Mouse (Mus musculus) CH12.LX (cell line): Measurements from ENCODE around the gene Arl8a. TPM values are rescaled to one million over a fixed set of nuclear protein-coding genes. Genes with fewer than 3 reads are reported as not detected.

Experiments used
- DNase-seq: peaks from one replicate; pipeline ENCODE4 v3.0.0-alpha.2; 2013; ENCODE audit errors: extremely low read depth
- H3K27ac ChIP-seq: 2 replicates; pipeline ENCODE4 v1.5.1; 2012; ENCODE audit warnings: low read depth, mild to moderate bottlenecking, control low read depth, moderate library complexity; ENCODE audit not compliant: insufficient read depth
- H3K27me3 ChIP-seq: replicated peaks from 2 replicates; pipeline ENCODE3; 2012; ENCODE audit warnings: inconsistent platforms
- H3K36me3 ChIP-seq, 2 experiments: replicated peaks in 1 of 2; 2 replicates each; pipeline versions ENCODE3 to v1.6.1; 2012; ENCODE audit warnings: inconsistent platforms in 1 of 2, low read length in 1 of 2, mild to moderate bottlenecking in 1 of 2, mixed read lengths in 1 of 2, moderate library complexity in 1 of 2; ENCODE audit not compliant: control insufficient read depth in 1 of 2, insufficient read depth in 1 of 2
- H3K4me1 ChIP-seq, 2 experiments: 2 replicates each; pipeline ENCODE4 v1.6.1; 2012; ENCODE audit warnings: inconsistent platforms in 1 of 2, moderate library complexity in 1 of 2; ENCODE audit not compliant: insufficient read depth in 2 of 2, control insufficient read depth in 1 of 2
- H3K4me2 ChIP-seq: 2 replicates; pipeline ENCODE4 v1.6.1; 2012; ENCODE audit warnings: low read depth, mild to moderate bottlenecking, control low read depth; ENCODE audit not compliant: poor library complexity, insufficient read depth, severe bottlenecking
- H3K4me3 ChIP-seq, 3 experiments: fragments of 150-350 bp in 1 of 3; sonication (generic) in 1 of 3; replicated peaks in 1 of 3; 2 replicates each; pipeline versions ENCODE3 to v1.5.1; 2011 to 2012; ENCODE audit warnings: low read depth in 2 of 3, low read length in 2 of 3, mild to moderate bottlenecking in 2 of 3, moderate library complexity in 2 of 3, control low read depth in 1 of 3, improper control_type of control experiment in 1 of 3, inconsistent platforms in 1 of 3, mixed read lengths in 1 of 3; ENCODE audit not compliant: poor library complexity in 1 of 3
- H3K79me2 ChIP-seq: replicated peaks from 2 replicates; pipeline ENCODE4 v1.6.1; 2012; ENCODE audit warnings: mild to moderate bottlenecking, moderate library complexity; ENCODE audit not compliant: control insufficient read depth, poor library complexity, insufficient read depth, severe bottlenecking; ENCODE audit errors: extremely low read depth
- H3K9ac ChIP-seq: 2 replicates; pipeline ENCODE4 v1.6.1; 2012; ENCODE audit warnings: low read depth, mild to moderate bottlenecking, control low read depth, moderate library complexity; ENCODE audit not compliant: insufficient read depth
- H3K9me3 ChIP-seq: replicated peaks from 2 replicates; pipeline ENCODE3; 2012; ENCODE audit warnings: low read length, inconsistent platforms, mixed read lengths
- BHLHE40 ChIP-seq: IDR thresholded peaks from 2 replicates; pipeline ENCODE4 v1.6.1; 2011; ENCODE audit warnings: mild to moderate bottlenecking, low read depth, low read length, improper control_type of control experiment
- CTCF ChIP-seq, 2 experiments: IDR thresholded peaks in 1 of 2; conservative IDR thresholded peaks in 1 of 2; 2 replicates each; pipeline ENCODE4 v1.5.1; 2011 to 2012; ENCODE audit warnings: low read depth in 2 of 2, low read length in 2 of 2, improper control_type of control experiment in 1 of 2, inconsistent platforms in 1 of 2, mild to moderate bottlenecking in 1 of 2, moderate library complexity in 1 of 2
- EP300 ChIP-seq: IDR thresholded peaks from 2 replicates; pipeline ENCODE4 v1.6.1; 2011; ENCODE audit warnings: low read length, improper control_type of control experiment
- ETS1 ChIP-seq: conservative IDR thresholded peaks from 2 replicates; pipeline ENCODE4 v1.6.1; 2012; ENCODE audit warnings: low read depth, mild to moderate bottlenecking, inconsistent platforms, low read length, improper control_type of control experiment, moderate library complexity
- HCFC1 ChIP-seq: IDR thresholded peaks from 2 replicates; pipeline ENCODE4 v1.6.1; 2012; ENCODE audit warnings: low read depth, mild to moderate bottlenecking, inconsistent platforms, low read length, improper control_type of control experiment
- JUND ChIP-seq: conservative IDR thresholded peaks from 2 replicates; pipeline ENCODE4 v1.6.1; 2011; ENCODE audit warnings: low read depth, low read length, improper control_type of control experiment
- KAT2A ChIP-seq: IDR thresholded peaks from 2 replicates; pipeline ENCODE4 v1.6.1; 2012; ENCODE audit warnings: low read length, improper control_type of control experiment, inconsistent platforms; ENCODE audit not compliant: insufficient replicate concordance
- MAFK ChIP-seq: IDR thresholded peaks from 2 replicates; pipeline ENCODE4 v1.6.1; 2011; ENCODE audit warnings: low read length, improper control_type of control experiment; ENCODE audit not compliant: insufficient replicate concordance
- MAX ChIP-seq: IDR thresholded peaks from 2 replicates; pipeline ENCODE4 v1.6.1; 2011; ENCODE audit warnings: low read length, improper control_type of control experiment
- MAZ ChIP-seq: IDR thresholded peaks from 2 replicates; pipeline ENCODE4 v1.6.1; 2012; ENCODE audit warnings: low read depth, mild to moderate bottlenecking, inconsistent platforms, low read length, improper control_type of control experiment, moderate library complexity
- MEF2A ChIP-seq: IDR thresholded peaks from 2 replicates; pipeline ENCODE4 v1.6.1; 2014; ENCODE audit warnings: low read depth, mild to moderate bottlenecking, inconsistent platforms, low read length, improper control_type of control experiment, borderline replicate concordance
- NRF1 ChIP-seq: IDR thresholded peaks from 2 replicates; pipeline ENCODE4 v1.6.1; 2014; ENCODE audit warnings: low read depth, mild to moderate bottlenecking, inconsistent platforms, low read length, improper control_type of control experiment, moderate library complexity
- PAX5 ChIP-seq: IDR thresholded peaks from 2 replicates; pipeline ENCODE4 v1.6.1; 2012; ENCODE audit warnings: low read length, inconsistent platforms, mixed read lengths
- POLR2AphosphoS2 ChIP-seq: IDR thresholded peaks from 2 replicates; pipeline ENCODE4 v1.6.1; 2011; ENCODE audit warnings: low read depth, low read length, improper control_type of control experiment
- RCOR1 ChIP-seq: conservative IDR thresholded peaks from 2 replicates; pipeline ENCODE4 v1.6.1; 2012; ENCODE audit warnings: low read depth, mild to moderate bottlenecking, inconsistent platforms, low read length, improper control_type of control experiment
- SIN3A ChIP-seq: IDR thresholded peaks from 2 replicates; pipeline ENCODE4 v1.6.1; 2012; ENCODE audit warnings: low read length, improper control_type of control experiment, inconsistent platforms
- USF1 ChIP-seq: IDR thresholded peaks from 2 replicates; pipeline ENCODE4 v1.6.1; 2014; ENCODE audit warnings: low read depth, mild to moderate bottlenecking, inconsistent platforms, low read length, improper control_type of control experiment
- ZC3H11A ChIP-seq: IDR thresholded peaks from 2 replicates; pipeline ENCODE4 v1.6.1; 2012; ENCODE audit warnings: low read depth, mild to moderate bottlenecking, inconsistent platforms, low read length, improper control_type of control experiment
- ZKSCAN1 ChIP-seq: IDR thresholded peaks from 2 replicates; pipeline ENCODE4 v1.6.1; 2012; ENCODE audit warnings: low read depth, inconsistent platforms, low read length, improper control_type of control experiment, borderline replicate concordance
- ZMIZ1 ChIP-seq: IDR thresholded peaks from 2 replicates; pipeline ENCODE4 v1.6.1; 2012; ENCODE audit warnings: low read depth, mild to moderate bottlenecking, inconsistent platforms, low read length, improper control_type of control experiment
- ZNF384 ChIP-seq: IDR thresholded peaks from 2 replicates; pipeline ENCODE4 v1.6.1; 2012; ENCODE audit warnings: low read depth, low read length, improper control_type of control experiment, inconsistent platforms
- dilution Hi-C: fragments of 300-500 bp; cut with MboI; formaldehyde crosslinking; loops from 2 replicates; pipeline ENCODE4 v1.14.3; 2020; ENCODE audit warnings: low sequenced_read_pairs; ENCODE audit not compliant: extremely low pct_unique_long_range_greater_than_20kb, extremely low pct_ligation_motif_present
- in situ Hi-C: fragments of 300-500 bp; cut with MboI; formaldehyde crosslinking; loops from 3 replicates; pipeline ENCODE4 v1.14.3; 2019; ENCODE audit warnings: low sequenced_read_pairs, low pct_ligation_motif_present, low pct_unique_long_range_greater_than_20kb, mixed read lengths
- polyA plus RNA-seq: library from polyadenylated mRNA; unstranded; fragments of >175 nt; gene quantifications from 2 replicates; pipeline ENCODE4 v1.2.1, GENCODE M21; 2012; ENCODE audit warnings: low read depth; ENCODE audit not compliant: insufficient read length
- total RNA-seq, 2 experiments: library from RNA; depleted of rRNA; stranded (reverse); fragments of 300-350 nt in 1 of 2; fragments of >200 nt in 1 of 2; gene quantifications; 2 replicates each; pipeline ENCODE4 v1.2.3; 2012 to 2014

The Arl8a gene
- total and polyA plus RNA-seq, 3 experiments = 4.2 to 52.7 (median 10.9) TPM

- in situ Hi-C loops (loop anchor here (25.0 kb wide), 1 partner anchor 503 kb away; no protein-coding TSS in a partner anchor), dilution Hi-C loops (no loop called here)
- H3K9ac ChIP-seq = no peak overlapping the region
- no peak for TF ChIP-seq KAT2A
- H3K4me3 ChIP-seq = no peak overlapping the region
- DNase-seq = no peak
- H3K4me2 ChIP-seq = no peak overlapping the region
- peaks cover 10 to 32% of the 10 kb centered on the region in 2 experiments for H3K36me3 ChIP-seq
- H3K27me3 ChIP-seq = no peaks in the 10 kb centered on the region
- no peaks in the 10 kb centered on the region for H3K79me2 ChIP-seq
- no peak overlapping the region for H3K27ac ChIP-seq
- H3K9me3 ChIP-seq = no peaks in the 10 kb centered on the region
- H3K4me1 ChIP-seq = peaks cover 2 to 13% of the 10 kb centered on the region in 2 experiments; a peak in 2 of 4 replicates
These were observed 12.4 kb downstream of the Arl8a start for GRCm38 (mm10) chr1:135159074-135159473.

- no peaks in the 10 kb centered on the region for H3K27me3 ChIP-seq
- dilution Hi-C loops = no loop called here
- no peaks in the 10 kb centered on the region for H3K9me3 ChIP-seq
- no peak overlapping the region for H3K9ac ChIP-seq
- H3K27ac ChIP-seq = no peak overlapping the region
- peaks cover 10 to 26% of the 10 kb centered on the region in 2 experiments for H3K36me3 ChIP-seq
- no peaks in the 10 kb centered on the region for H3K79me2 ChIP-seq
- H3K4me2 ChIP-seq = no peak overlapping the region
- H3K4me3 ChIP-seq = no peak overlapping the region
- peaks cover 0 to 8% of the 10 kb centered on the region in 2 experiments; a peak in 2 of 4 replicates for H3K4me1 ChIP-seq
- in situ Hi-C loops = loop anchor here (25.0 kb wide), 1 partner anchor 503 kb away; no protein-coding TSS in a partner anchor
- no peak for DNase-seq
- TF ChIP-seq ZC3H11A (no peak), MAZ (no peak), JUND (no peak), MEF2A (no peak)
- TF ChIP-seq, all 38 proteins: peak for 0
These were observed 13.0 kb downstream of the Arl8a start for GRCm38 (mm10) chr1:135159556-135160123.

GRCm38 (mm10) chr1:135160411-135161050, 13.9 kb downstream of the Arl8a start:
- no peak overlapping the region for H3K4me3 ChIP-seq
- H3K4me1 ChIP-seq = peaks cover 0 to 6% of the 10 kb centered on the region in 2 experiments; a peak in 1 of 4 replicates
- H3K9ac ChIP-seq = no peak overlapping the region
- dilution Hi-C loops (no loop called here), in situ Hi-C loops (loop anchor here (25.0 kb wide), 1 partner anchor 502 kb away; no protein-coding TSS in a partner anchor)
- peaks cover 9 to 18% of the 10 kb centered on the region in 2 experiments for H3K36me3 ChIP-seq
- H3K9me3 ChIP-seq = no peaks in the 10 kb centered on the region
- H3K79me2 ChIP-seq = no peaks in the 10 kb centered on the region
- H3K4me2 ChIP-seq = no peak overlapping the region
- DNase-seq = no peak
- H3K27ac ChIP-seq = no peak overlapping the region
- no peaks in the 10 kb centered on the region for H3K27me3 ChIP-seq
- TF ChIP-seq ETS1 (no peak), BHLHE40 (no peak), HCFC1 (no peak), CTCF (conservative IDR thresholded peaks at IDR 0.05 in 1 of 2, IDR thresholded peaks at IDR 0.05 in 1 of 2; ENCODE audit: low read depth in 2 of 2, low read length in 2 of 2) (no peak), RCOR1 (no peak), PAX5 (no peak), SIN3A (no peak), MAX (no peak), EP300 (no peak), ZMIZ1 (no peak), NRF1 (no peak), USF1 (no peak), POLR2AphosphoS2 (no peak), ZKSCAN1 (no peak), ZNF384 (no peak), ZC3H11A (no peak), MAFK (no peak)
